Mouse (Mus musculus) adrenal gland, postnatal 36 days (tissue): ENCODE data around the gene Irf9. TPM values are rescaled to one million over a fixed set of nuclear protein-coding genes. Genes with fewer than 3 reads are reported as not detected.

ENCODE experiments used
- total RNA-seq, 2 experiments: library from RNA; stranded (reverse); gene quantifications; 2 replicates each; pipeline ENCODE4 v1.2.3; 2021

Irf9 gene
- total RNA-seq, 2 experiments from 2014 or later, result 30.3 to 30.6 TPM

Other genes with a start within 250 kb of the Irf9 start
- gene Dhrs4, start 124.8 kb upstream of the Irf9 start, total RNA-seq, result 10 to 100 TPM; 90.2 to 91.6 TPM
- 1 to 10 TPM; 3.6 to 4.6 TPM for gene Carmil3, start 112.9 kb upstream of the Irf9 start, total RNA-seq
- not detected for gene Cpne6, start 93.1 kb upstream of the Irf9 start, total RNA-seq
- not detected for gene Nrl, start 78.6 kb upstream of the Irf9 start, total RNA-seq
- gene Pck2, start 63.3 kb upstream of the Irf9 start, total RNA-seq, result 10 to 100 TPM; 29.4 to 39.9 TPM
- 100 to 1,000 TPM; 110 to 139 TPM for gene Dcaf11, start 43.6 kb upstream of the Irf9 start, total RNA-seq
- 1 to 10 TPM in 1 of 2 experiments, not detected in 1; 1.0 TPM for gene A730061H03Rik, start 43.2 kb upstream of the Irf9 start, total RNA-seq
- gene Fitm1, start 28.0 kb upstream of the Irf9 start, total RNA-seq, result 1 to 10 TPM in 1 of 2 experiments, under 1 TPM in 1; 0.63 to 1.5 TPM
- gene Psme1, start 25.4 kb upstream of the Irf9 start, total RNA-seq, result 100 to 1,000 TPM; 203 to 361 TPM
- 10 to 100 TPM; 28.0 to 45.9 TPM for gene Emc9, start 18.3 kb upstream of the Irf9 start, total RNA-seq
- gene Psme2, start 12.5 kb upstream of the Irf9 start, total RNA-seq, result 100 to 1,000 TPM; 311 to 396 TPM
- 10 to 100 TPM; 33.7 to 33.9 TPM for gene Rnf31, start 11.9 kb upstream of the Irf9 start, total RNA-seq
- gene Rec8, start 14.5 kb downstream of the Irf9 start, total RNA-seq, result 1 to 10 TPM; 5.8 to 6.6 TPM
- 100 to 1,000 TPM; 112 to 157 TPM for gene Ipo4, start 32.4 kb downstream of the Irf9 start, total RNA-seq
- not detected for gene Gm49378, start 34.3 kb downstream of the Irf9 start, total RNA-seq
- gene Tm9sf1, start 40.2 kb downstream of the Irf9 start, total RNA-seq, result 10 to 100 TPM; 83.2 to 98.1 TPM
- gene Tssk4, start 46.6 kb downstream of the Irf9 start, total RNA-seq, result 1 to 10 TPM; 1.6 to 1.7 TPM
- gene Mdp1, start 56.9 kb downstream of the Irf9 start, total RNA-seq, result 10 to 100 TPM; 43.6 to 76.9 TPM
- gene Gmpr2, start 68.4 kb downstream of the Irf9 start, total RNA-seq, result 10 to 100 TPM; 26.6 to 28.9 TPM
- gene Nedd8, start 68.6 kb downstream of the Irf9 start, total RNA-seq, result 100 to 1,000 TPM; 335 to 393 TPM
- 10 to 100 TPM; 30.8 to 35.6 TPM for gene Tinf2, start 78.2 kb downstream of the Irf9 start, total RNA-seq
- under 1 TPM; 0.26 TPM for gene Tgm1, start 110.4 kb downstream of the Irf9 start, total RNA-seq
- 10 to 100 TPM; 17.2 to 25.1 TPM for gene Rabggta, start 118.7 kb downstream of the Irf9 start, total RNA-seq
- 10 to 100 TPM; 72.7 to 73.2 TPM for gene Dhrs1, start 142.1 kb downstream of the Irf9 start, total RNA-seq
- 10 to 100 TPM; 17.3 to 20.7 TPM for gene Nop9, start 142.1 kb downstream of the Irf9 start, total RNA-seq
- gene Cideb, start 154.9 kb downstream of the Irf9 start, total RNA-seq, result 1 to 10 TPM in 1 of 2 experiments, under 1 TPM in 1; 0.93 to 1.3 TPM
- not detected for gene Ltb4r2, start 157.9 kb downstream of the Irf9 start, total RNA-seq
- under 1 TPM; 0.66 to 0.79 TPM for gene Ltb4r1, start 162.4 kb downstream of the Irf9 start, total RNA-seq
- 10 to 100 TPM in 1 of 2 experiments, 1 to 10 TPM in 1; 6.7 to 13.8 TPM for gene Adcy4, start 180.5 kb downstream of the Irf9 start, total RNA-seq
- gene Ripk3, start 185.3 kb downstream of the Irf9 start, total RNA-seq, result 1 to 10 TPM; 4.5 to 5.3 TPM
- gene Nfatc4, start 219.6 kb downstream of the Irf9 start, total RNA-seq, result 10 to 100 TPM; 19.2 to 26.0 TPM